Mouse (Mus musculus): ENCODE data around the gene Dixdc1. TPM values are rescaled to one million over a fixed set of nuclear protein-coding genes. Genes with fewer than 3 reads are reported as not detected.

Gene Dixdc1
- 31.3 and 33.4 TPM in 2 replicates for polyA plus RNA-seq (2012; rRNA removed)

DNA sequence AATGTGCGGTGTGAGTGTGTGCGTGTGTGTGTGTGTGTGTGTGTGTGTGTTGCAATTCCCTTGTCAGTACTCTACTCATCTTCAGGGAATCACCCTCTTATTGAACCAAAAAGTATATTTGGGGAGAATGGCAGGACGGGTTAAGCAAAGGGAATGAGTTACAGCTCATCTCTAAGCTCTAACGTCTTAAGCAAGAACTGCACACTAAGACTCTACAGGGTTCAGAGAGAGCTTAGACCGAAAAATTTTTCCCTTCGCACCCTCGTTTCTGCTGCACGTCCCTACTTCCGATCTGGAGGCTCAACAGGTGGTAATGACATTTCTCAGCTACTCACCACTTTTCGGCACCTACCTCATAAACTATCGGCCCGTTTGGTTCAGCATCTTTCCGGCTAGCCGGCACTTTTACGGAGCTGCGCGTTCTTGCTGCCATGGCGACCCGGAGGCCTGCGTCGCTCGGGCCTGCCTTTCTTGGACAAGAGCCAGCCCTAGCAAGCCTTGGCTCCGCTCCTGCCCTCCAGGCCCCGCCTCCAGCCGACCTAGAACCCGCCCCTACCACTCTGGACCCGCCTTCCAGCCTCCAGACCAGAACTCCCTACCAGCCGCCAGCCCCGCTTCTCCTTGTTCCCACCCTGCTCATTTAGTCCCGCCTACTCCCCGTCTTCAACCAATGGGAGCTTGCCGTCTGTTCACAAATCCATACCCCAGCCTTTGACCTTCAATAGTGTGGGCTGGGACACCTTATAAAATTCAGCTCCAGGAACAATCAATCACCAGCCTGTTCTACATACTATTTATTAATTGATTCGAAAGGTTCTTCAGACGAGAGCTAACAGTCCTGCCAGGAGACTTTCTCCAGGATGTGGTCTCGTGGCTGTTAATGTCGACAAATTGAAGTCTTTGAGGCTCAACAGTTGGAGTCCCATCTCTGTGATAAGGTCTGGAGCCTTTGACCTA is at the start of gene Dixdc1:
TSS of gene Dixdc1 (minus strand) at position 604 of the 957 bp plus-strand sequence.

GRCm38 (mm10) chr9:50774991-50775612 is 35.8 kb upstream of the Dixdc1 start, which contains the start of the genes Alg9 and 1110032A03Rik:
Gene Alg9, plus strand, starts transcription at chr9:50775019.
Gene 1110032A03Rik, minus strand, starts transcription at chr9:50775520.

GRCm38 (mm10) chr9:50768107-50769002 is 29.0 kb upstream of the Dixdc1 start, which contains the start of gene Fdxacb1:
Gene Fdxacb1, plus strand, starts transcription at chr9:50768236.

DNA sequence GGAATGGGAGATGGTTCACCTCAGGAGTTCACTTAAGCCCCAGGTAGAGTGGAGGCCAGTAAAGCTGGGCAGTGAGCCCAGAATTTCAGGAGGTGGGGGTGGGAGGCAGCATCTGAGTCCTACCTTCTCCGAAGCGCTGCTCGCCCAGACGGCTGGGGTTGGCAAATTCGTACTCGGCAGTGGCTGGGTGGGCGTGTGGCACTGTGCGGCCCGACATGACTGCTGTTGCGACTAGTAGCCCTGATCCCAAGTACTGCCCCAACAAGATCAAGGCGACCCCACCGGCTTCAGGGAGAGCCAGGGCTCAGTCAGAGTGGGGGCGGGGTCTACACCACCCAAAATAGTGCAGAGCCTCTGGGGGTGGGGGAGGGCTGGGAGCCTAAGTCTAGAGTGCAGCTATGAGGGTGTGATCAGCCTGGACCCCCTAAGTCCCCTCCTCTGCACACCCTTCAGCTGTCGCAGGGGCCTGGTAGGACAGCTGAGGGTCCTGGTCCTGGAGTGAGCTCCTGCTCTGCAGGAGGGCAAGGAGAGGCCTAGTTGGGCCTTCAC is 12.8 kb upstream of the Dixdc1 start, which contains the start of gene Hspb2:
TSS of gene Hspb2 (minus strand) at position 301 of the 549 bp plus-strand sequence.

DNA sequence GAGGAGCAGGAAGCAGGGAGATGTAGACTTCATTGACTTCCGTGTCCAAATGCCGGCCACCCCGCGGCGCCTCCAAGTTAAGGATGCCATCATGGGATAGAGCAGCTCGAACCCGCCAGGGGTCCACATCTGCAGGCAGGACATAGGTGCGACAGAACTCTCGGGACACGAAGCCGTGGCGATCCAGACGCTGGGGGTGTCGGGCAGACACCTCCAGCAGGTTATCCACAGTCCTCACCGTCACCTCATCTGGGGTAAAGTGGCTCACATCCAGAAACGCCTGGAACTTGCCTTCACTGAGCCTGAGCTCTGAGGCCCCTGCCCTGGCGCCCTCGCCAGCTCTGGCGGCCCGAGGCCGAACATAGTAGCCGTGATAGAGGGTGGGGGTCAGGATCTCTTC is 12.0 kb upstream of the Dixdc1 start, which contains the start of gene Cryab:
TSS of gene Cryab (plus strand) at position 3 of the 400 bp plus-strand sequence.

GRCm38 (mm10) chr9:50746214-50746677 is 6.9 kb upstream of the Dixdc1 start, which contains the start of gene 2310030G06Rik:
Gene 2310030G06Rik, minus strand, starts transcription at chr9:50746536.

DNA sequence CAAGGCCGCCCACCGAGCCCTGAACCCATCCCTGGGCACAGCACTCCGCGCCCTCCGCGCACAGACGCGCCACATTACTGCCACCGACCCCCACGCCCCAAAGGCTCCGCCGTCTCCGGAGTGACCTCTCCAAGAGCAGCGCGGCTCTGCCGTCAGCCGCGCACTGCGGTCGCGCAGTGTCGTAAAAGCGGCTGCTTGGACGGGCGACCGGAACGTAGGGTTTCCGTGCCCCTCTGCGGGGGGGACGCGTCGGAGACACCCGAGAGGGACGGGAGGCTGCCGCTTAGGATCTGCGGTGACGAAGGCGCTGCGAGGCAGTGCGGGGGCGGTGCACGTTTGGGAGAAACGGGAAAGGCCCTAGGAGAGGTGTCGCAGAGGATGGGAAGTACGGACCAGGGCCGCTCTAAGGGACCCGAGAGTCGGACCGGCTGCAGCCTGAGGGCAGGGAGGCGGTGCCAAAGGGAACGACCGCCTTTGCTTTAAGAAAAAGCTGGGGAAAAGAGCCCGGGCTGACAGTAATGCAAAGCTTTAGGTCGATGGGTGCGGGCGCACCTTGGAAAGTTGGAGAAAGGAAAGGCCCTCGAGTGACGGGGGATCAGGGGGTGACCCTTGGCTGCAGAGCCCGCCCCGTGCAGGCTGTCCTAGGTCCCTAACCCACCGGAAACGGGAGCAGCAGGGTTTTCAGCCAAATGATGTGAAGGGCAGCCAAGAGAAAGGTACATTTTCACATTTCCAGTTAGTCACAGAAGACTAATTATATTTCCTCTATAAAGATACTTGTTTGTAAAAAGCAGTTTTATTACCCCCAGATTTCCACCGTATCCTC is 79.7 kb downstream of the Dixdc1 start, which contains the start of gene Dlat:
TSS of gene Dlat (minus strand) at position 389 of the 826 bp plus-strand sequence.

GRCm38 (mm10) chr9:50616766-50617603 is 122.3 kb downstream of the Dixdc1 start, which contains the start of the genes Pih1d2 and Nkapd1:
Gene Pih1d2, plus strand, starts transcription at chr9:50617321.
Gene Nkapd1, minus strand, starts transcription at chr9:50617464.

Other genes with a start within 250 kb of the Dixdc1 start
- 0.21 and 0.91 TPM in 2 replicates for gene Plet1, start 245.0 kb downstream of the Dixdc1 start, polyA plus RNA-seq (2012; rRNA removed)
- 82.2 and 86.4 TPM in 2 replicates for gene Pts, start 210.8 kb downstream of the Dixdc1 start, polyA plus RNA-seq (2012; rRNA removed)
- gene Il18, start 184.7 kb downstream of the Dixdc1 start, polyA plus RNA-seq (2012; rRNA removed) = 14.3 and 17.1 TPM in 2 replicates
- gene Bco2, start 184.3 kb downstream of the Dixdc1 start, polyA plus RNA-seq (2012; rRNA removed) = 0.35 and 0.48 TPM in 2 replicates
- gene Tex12, start 178.2 kb downstream of the Dixdc1 start, polyA plus RNA-seq (2012; rRNA removed) = not detected in 2 replicates
- 145 and 152 TPM in 2 replicates for gene Sdhd, start 135.7 kb downstream of the Dixdc1 start, polyA plus RNA-seq (2012; rRNA removed)
- 368 and 467 TPM in 2 replicates for gene Timm8b, start 135.6 kb downstream of the Dixdc1 start, polyA plus RNA-seq (2012; rRNA removed)
- 3.9 and 4.9 TPM in 2 replicates for gene Pih1d2, start 122.2 kb downstream of the Dixdc1 start, polyA plus RNA-seq (2012; rRNA removed)
- 22.2 and 22.6 TPM in 2 replicates for gene Nkapd1, start 122.1 kb downstream of the Dixdc1 start, polyA plus RNA-seq (2012; rRNA removed)
- gene Dlat, start 79.7 kb downstream of the Dixdc1 start, polyA plus RNA-seq (2012; rRNA removed) = 30.6 and 34.2 TPM in 2 replicates
- gene 2310030G06Rik, start 7.0 kb upstream of the Dixdc1 start, polyA plus RNA-seq (2012; rRNA removed) = 1.4 and 2.1 TPM in 2 replicates
- gene Cryab, start 11.8 kb upstream of the Dixdc1 start, polyA plus RNA-seq (2012; rRNA removed) = 4.3 and 17.1 TPM in 2 replicates
- gene Hspb2, start 12.8 kb upstream of the Dixdc1 start, polyA plus RNA-seq (2012; rRNA removed) = 0.95 and 9.7 TPM in 2 replicates
- gene Fdxacb1, start 28.7 kb upstream of the Dixdc1 start, polyA plus RNA-seq (2012; rRNA removed) = 6.8 and 7.7 TPM in 2 replicates
- gene Alg9, start 35.5 kb upstream of the Dixdc1 start, polyA plus RNA-seq (2012; rRNA removed) = 38.1 and 40.1 TPM in 2 replicates
- gene 1110032A03Rik, start 36.0 kb upstream of the Dixdc1 start, polyA plus RNA-seq (2012; rRNA removed) = 43.7 and 47.8 TPM in 2 replicates
- 29.8 and 38.0 TPM in 2 replicates for gene Ppp2r1b, start 105.8 kb upstream of the Dixdc1 start, polyA plus RNA-seq (2012; rRNA removed)